Mouse (Mus musculus) hematopoietic stem cell, adult 5-6 weeks (primary cell): ENCODE measurements around the gene Ooep. TPM values are rescaled to one million over a fixed set of nuclear protein-coding genes. Genes with fewer than 3 reads are reported as not detected.
"Not testable (repeated sequence)": the region's sequence is repeated elsewhere in the genome, so short reads cannot be mapped to it uniquely, and the experiment has no call there.

Experiments
- ATAC-seq, 2 experiments: fragments of 125-278 bp in 1 of 2; replicated peaks in 1 of 2; 2 replicates each; pipeline ENCODE4 v1.8.0; 2016 to 2017; ENCODE audit warnings: inconsistent platforms in 2 of 2, mild to moderate bottlenecking in 2 of 2, moderate number of reproducible peaks in 2 of 2, low read depth in 1 of 2, moderate TSS enrichment in 1 of 2; ENCODE audit not compliant: low FRiP score in 2 of 2, poor library complexity in 2 of 2, severe bottlenecking in 2 of 2, insufficient read depth in 1 of 2, low TSS enrichment in 1 of 2
- total RNA-seq: library from RNA; stranded (forward); fragments of 172-1452, 232-1000 nt; gene quantifications from 2 replicates; pipeline ENCODE4 v1.2.3, GENCODE M21; 2017

Ooep gene
- total RNA-seq, 1 experiment from 2014 or later: not detected

DNA sequence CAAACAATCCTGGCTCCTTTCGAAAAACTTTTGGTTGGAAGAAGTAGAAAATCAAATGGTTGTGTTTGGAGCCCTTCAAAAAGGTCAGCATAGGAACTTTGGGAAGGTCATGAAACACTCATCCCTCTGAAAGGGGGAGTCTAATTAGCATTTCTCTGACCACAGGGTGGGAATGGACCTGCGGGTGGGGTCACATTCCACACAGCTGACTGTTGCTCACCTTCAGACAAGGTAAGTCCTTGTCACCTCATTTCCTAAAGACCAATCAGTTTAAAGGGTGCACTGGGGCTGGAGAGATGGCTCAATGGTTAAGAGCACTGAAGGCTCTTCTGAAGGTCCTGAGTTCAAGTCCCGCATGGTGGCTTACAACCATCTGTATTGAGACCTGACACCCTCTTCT lies 7.1 kb downstream of the Ooep start:
- ATAC-seq: no peak

DNA sequence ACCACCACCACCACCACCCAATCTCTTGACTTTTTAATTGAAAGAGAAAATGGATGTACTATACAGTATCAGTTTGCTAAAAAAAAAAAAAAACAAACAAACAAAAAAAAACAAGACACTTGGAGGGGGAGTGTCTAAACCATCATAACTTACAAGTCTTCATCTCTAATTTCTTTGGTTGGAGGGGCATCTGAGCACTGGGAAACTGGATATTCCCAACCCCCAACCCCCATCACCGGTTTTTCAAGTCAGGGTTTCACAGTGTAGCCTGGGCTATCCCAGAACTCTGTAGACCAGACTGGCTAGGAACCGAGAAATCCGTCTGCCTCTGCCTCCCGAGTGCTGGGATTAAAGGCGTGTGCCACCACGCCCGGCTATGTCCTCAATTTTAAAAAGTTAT lies 8.7 kb downstream of the Ooep start:
- ATAC-seq: no peak

DNA sequence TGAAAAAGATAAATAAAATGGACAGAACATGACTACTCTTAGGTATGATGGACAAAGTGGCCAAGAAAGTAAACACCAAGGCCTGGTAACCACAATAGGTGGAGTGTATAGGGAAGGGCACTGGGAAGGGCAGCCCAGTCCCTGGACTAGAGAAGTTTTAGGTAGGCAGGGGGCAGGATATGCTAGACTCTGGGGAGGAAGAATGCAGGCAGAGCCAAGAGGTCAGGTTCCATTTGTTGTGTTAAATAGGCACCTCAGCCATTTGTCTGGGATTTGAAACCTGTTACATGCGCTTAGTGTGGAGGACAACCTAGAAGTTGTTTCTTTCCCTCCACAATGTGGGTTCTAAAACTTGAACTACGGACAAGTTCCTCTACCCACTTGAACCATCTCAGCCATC lies 9.2 kb downstream of the Ooep start:
- ATAC-seq: no peak

DNA sequence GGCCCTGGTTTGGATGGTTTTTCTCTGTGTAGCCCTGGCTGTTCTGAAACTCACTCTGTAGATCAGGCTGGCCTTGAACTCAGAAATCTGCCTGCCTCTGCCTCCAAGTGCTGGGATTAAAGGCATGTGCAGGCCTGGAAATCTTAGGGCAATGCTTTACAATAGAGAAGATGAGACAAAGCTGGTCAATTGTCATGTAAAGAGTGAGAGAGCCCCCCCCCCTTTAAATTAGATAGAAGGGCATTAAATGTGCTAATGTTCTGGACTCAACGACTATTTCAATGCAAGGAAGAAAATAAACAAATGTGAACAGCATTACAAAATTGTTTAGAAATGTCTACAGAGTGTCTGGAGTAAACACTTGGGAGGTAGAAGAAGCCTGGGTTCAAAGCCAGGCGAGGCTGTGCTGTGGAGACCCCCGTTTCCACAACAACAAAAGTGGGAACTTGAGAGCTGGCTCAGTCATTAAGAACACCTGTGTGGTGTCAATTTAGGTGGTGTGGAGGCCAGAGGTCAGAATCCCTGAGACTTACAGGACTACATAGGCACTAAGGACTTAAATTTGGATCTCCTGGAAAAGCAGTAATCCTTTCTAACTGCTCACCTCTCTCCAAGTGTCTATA lies 9.7 kb downstream of the Ooep start:
- ATAC-seq: no peak

DNA sequence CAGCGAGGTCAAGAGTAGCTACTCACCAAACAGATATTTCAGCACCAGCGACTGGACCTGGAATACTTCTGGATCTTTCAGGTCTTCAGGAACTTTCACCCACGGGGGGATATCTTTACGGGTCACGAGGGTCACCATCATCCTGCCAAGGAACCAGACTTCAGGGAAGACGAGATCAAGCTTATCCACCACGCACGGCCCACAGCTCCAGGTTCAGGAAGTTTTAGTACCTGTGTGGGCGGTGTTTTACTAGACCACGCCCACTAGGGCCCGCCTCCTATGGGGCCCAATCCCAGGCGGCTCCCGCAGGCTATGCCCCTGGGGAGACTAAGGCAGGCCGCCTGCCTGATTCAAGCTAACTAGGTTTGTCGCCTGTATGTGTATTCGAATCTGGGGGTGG lies 10.6 kb downstream of the Ooep start, which contains the start of gene Dppa5a:
Gene Dppa5a, minus strand, starts transcription at position 219 of the 400 bp plus-strand sequence.
- not testable (repeated sequence) for ATAC-seq

DNA sequence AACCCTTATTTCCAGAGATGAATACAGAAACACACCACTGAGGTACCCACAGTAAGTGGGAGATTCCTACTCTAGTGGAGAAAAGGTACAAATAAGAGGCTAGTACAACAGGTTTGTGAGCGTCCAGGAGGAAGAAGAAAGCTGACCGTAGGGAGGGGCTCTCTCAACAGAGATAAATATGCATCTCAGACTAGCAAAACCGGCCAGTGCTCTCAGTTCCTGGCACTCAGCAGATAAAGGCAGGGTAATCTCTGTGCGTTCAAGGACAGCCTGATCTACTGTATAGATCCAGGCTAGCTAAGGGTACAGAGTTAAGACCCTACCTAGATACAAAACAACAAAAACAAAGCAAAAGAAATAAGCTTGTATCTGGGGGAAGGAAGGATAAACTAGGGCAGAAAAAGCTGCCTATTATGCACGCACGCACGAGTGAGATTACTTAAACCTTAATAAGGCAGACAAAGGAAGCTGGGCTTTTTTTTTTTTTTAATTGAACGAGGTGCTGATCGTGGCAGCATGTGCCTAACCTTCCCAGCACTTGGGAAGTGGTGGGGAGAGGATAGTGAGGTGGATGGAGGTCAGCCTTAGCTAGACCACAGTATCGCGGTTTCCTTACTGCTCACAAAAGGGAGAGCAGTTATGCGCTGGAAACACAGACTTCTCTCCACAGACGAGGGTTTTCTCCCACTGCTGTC lies 12.5 kb downstream of the Ooep start:
- no peak for ATAC-seq

DNA sequence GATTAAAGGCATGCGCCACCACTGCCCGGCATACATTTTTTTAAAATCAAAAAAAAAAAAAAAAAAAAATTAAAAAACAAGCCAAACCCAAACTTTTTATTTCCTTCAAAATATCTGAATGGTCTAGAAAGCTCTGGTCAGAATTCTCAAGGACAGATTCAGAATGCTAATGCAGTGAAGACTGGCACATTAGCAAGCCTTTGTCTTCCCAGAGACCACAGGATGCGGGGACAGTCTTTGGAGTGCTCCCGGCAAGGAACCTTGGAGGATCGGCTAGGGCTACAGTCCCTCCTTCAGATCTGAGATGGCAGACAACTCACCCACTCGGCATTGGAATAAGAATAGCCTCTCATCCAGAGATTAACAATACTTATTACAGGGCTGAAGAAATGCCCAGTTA lies 13.8 kb downstream of the Ooep start:
- no peak for ATAC-seq

DNA sequence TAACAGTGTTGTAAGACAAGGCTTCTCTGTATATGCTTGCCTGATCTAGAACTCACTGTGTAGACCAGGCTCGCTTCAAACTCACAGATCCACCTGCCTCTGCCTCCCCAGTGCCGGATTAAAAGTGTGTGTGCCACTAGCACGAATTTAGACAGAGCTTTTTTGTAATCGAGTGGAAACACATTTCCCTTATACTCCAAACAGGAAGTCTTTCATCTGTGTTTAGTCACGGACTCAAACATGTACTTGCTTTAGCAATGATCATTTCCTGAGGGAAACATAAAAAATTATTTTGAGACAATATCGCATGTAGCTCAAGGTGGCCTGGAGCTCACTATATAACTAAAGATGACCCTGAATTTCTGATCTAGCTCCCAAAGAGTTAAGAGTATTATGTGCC lies 15.2 kb downstream of the Ooep start:
- peak; percentile 72 to 82 for ATAC-seq

DNA sequence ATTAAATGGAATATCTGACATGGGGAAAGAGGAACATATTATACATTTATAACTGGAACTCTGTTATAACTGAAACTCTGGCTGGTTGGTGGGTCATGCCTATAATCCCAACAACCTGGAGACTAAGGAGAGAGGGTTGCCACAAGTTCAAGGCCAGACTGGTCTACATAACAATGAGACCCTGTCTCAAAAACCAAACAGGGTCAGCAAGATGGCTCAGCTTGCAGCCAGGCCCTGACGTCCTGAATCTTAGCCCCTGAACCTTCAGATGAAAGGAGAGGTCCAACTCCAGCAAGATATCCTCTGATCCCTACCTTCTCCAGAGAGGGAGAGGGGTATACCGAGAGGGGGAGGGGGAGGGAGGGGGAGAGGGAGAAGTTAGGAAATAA lies 18.0 kb downstream of the Ooep start:
- no peak for ATAC-seq

DNA sequence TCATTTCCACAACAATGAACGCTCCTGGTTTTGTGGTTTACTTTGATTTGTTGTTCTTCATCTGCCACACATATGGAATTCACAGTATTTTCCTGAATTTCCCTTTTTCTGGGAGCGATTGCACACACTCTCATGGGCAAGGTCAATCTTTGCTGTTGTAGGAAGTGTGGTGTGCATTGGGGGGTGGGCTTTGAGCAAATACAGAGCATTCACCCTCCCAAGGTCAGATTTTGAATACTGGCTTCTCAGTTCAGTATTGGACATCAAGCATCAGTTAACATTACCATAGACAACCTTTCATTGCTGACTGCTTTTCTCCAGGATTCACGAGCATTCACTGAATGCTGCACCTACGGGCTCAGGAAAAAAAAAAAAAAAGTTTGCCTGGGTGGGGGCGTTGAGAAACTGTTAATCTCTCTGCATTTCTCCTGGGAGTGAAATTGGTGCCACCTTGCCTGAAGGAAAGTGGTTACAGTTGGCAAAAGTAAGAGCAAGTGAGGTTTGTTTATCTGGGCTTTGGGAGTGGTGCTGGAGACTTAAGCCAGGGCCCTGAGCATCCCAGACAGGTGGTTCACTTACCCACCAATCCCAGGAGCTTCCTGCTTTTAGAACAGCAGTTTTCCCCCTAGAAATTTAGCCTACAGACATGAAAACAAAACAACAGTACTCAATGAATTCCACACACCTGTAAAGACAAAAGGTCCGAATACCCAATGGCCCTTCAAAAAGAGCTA lies 18.6 kb downstream of the Ooep start:
- ATAC-seq: no peak

DNA sequence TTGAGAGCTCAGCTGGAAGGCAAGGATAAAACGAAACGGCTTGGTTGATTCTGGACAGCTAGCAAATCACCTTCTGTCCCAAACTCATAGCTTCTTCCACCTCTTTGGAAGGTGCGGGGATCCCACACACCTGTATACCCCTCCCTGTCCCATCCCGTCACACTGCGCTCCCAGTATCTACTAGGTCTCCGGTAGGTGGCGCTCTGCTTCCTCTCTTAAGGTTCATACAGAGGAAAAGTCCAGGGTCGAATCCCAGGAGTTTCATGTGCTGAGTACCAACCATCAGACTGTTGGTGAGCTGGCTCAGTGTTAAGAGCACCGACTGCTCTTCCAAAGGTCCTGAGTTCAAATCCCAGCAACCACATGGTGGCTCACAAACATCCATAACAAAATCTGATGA lies 20.5 kb downstream of the Ooep start:
- ATAC-seq: peak; percentile 32 to 51; a peak in 3 of 4 replicates

DNA sequence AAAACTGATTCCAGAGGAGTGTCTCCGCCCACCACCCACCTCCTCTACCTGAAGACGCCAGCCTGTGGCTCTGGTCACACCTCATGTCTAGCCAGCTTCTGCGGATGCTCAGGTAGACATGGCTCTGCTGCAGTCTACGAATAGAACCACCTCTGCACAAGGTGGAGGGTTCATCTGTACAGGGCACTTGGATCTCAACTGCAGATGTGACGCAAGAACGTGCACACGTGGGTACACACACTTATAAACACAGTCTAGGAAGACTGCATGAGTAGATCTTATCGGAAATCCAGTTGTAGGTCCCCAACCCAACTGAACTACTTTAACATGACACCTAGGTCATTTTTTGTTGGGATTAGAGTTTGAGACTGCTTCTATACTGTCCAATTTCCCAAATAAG lies 22.9 kb downstream of the Ooep start, which contains the start of gene Gsta2:
Gene Gsta2, minus strand, starts transcription at position 178 of the 400 bp plus-strand sequence.
- ATAC-seq: no peak

DNA sequence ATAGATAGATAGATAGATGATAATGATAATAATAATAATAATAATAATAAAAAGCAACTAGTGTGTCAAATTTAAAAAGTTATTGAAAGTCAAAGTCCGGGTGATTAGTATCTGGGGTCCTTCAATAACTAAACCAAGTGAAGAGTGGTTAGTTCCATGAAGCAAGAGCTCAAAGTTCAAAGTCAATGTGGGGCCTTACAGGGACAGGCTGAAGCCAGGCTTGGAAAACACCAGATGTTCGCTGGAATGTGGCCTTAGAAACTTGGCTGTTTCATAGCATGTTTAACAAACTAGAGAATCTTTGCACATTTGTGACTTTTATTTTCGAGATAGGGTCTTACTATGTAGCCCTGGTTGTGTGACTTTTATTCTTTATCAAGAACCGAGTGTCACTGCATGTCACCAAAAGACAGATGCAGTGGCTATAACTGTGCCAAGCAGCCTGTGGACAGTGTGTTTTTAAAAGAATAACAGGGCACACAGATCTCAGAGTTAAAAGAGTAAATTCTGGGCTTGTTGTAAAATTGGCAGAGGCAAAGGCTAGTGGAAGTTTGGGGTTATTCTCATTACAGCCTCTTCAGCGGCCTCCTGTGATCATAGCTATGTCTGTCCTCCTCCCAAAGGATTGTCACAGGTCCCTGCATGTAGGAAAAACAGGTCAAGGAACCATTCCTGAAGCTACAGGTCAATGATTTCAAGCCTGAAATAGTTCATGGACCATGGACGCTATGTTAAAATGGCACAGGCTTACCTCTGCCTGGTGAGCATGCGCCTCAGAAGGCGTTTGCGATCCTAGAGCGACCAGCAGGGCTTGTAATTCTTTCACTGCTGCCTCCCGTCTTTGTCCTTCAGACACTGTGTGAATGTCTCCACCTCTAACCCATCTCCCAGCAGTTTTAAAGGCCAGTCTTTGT lies 23.6 kb downstream of the Ooep start:
- ATAC-seq: no peak

DNA sequence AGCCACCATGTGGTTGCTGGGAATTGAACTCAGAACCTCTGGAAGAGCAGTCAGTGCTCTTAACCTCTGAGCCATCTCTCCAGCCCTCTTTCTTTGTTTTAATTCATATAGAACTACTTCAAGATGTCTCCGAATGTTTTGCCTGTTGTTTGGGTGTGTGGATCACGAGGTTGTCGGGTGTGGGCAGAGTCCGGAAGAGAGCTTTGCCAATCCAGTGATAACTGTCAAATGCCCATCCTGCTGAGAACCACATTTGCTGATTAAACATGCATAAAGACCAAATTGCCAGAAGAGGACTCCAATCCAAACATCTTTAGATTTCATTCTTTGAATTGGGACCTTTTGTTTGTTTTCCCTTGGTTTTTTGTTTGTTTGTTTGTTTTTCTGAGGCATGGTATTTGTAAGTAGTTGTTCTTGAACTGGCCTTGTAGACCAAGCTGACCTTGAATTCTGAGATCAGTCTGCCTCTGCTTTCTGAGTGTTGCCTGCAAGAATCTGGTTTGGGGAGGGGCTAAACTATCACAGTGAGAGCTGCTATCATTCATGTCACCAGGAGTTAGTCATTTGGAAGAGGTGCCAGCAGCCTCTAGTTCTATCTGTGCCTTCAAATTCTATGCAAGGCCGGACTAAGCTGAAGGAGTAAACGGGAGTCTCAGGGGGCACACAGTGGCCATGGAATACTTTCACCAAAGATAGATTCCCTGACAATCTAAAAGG lies 26.9 kb downstream of the Ooep start:
- ATAC-seq: no peak

DNA sequence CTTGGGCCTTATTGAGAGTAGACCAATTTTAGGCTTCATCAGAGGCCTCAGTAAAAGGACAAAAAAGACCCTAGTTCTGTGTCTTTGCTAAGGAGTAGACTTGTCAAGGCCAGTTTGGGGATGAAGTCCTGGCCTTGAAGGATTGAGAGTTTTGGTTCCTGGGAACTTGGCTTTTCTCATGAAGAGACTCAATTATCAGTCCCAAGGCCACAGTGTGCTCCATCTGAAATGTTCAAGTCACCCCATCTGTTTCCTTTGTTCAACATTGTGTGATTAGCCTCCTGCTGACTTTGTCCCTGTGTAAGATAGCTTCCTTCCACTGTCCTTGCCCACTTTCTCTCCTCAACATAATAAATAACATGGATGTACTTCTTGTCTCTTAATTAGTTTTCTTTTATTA lies 28.5 kb downstream of the Ooep start:
- ATAC-seq: not testable (repeated sequence)

DNA sequence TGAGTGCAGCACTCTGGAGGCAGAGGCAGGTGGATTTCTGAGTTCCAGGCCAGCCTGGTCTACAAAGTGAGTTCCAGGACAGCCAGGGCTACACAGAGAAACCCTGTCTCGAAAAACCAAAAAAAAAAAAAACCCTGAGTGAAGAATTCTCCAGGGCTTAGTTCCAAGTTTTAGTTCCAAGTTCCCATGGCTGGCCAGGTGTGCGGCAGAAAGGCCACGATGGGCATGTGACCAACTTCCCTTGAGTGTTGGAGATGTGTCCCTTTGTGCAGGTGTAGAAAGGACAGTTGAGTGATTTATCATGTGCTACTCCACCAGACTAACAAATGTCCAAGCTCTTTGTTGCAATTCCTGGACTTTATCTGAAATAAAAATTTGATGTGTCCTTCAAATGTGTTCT lies 29.4 kb downstream of the Ooep start:
- not testable (repeated sequence) for ATAC-seq
